Mouse (Mus musculus) heart, embryonic 15.5 days (tissue): ENCODE results near the gene Gm1527. TPM values are rescaled to one million over a fixed set of nuclear protein-coding genes. Genes with fewer than 3 reads are reported as not detected.
"Not testable (repeated sequence)": the region's sequence is repeated elsewhere in the genome, so short reads cannot be mapped to it uniquely, and the experiment has no call there.

ENCODE experiments used
- ATAC-seq: fragments of 200-750 bp; cut with Nextera tagmentation; replicated peaks from 2 replicates; pipeline ENCODE4 v1.8.0; 2017; ENCODE audit warnings: low read depth, moderate TSS enrichment; ENCODE audit not compliant: insufficient number of reproducible peaks, insufficient read depth, low FRiP score
- H3K27ac ChIP-seq: fragments of 300-500 bp; sonication (generic); 2 replicates; pipeline ENCODE4 v1.5.1; 2015; ENCODE audit warnings: mild to moderate bottlenecking, inconsistent platforms
- H3K27me3 ChIP-seq: fragments of 300-500 bp; sonication (generic); 2 replicates; pipeline ENCODE4 v1.6.1; 2015; ENCODE audit warnings: inconsistent platforms
- H3K36me3 ChIP-seq: fragments of 300-500 bp; sonication (generic); 2 replicates; pipeline ENCODE4 v1.6.1; 2015; ENCODE audit warnings: mild to moderate bottlenecking, inconsistent platforms
- H3K4me1 ChIP-seq: fragments of 300-500 bp; sonication (generic); replicated peaks from 2 replicates; pipeline ENCODE4 v1.6.1; 2015; ENCODE audit warnings: inconsistent platforms
- H3K4me2 ChIP-seq: fragments of 300-500 bp; sonication (generic); 2 replicates; pipeline ENCODE4 v1.6.1; 2015; ENCODE audit warnings: inconsistent platforms, mild to moderate bottlenecking, moderate library complexity
- H3K4me3 ChIP-seq: fragments of 300-500 bp; sonication (generic); 2 replicates; pipeline ENCODE4 v1.5.1; 2015; ENCODE audit warnings: mild to moderate bottlenecking, inconsistent platforms
- H3K9ac ChIP-seq: fragments of 300-500 bp; sonication (generic); 2 replicates; pipeline ENCODE4 v1.6.1; 2015; ENCODE audit warnings: mild to moderate bottlenecking, inconsistent platforms
- H3K9me3 ChIP-seq: fragments of 300-500 bp; sonication (generic); replicated peaks from 2 replicates; pipeline ENCODE4 v1.6.1; 2016; ENCODE audit warnings: inconsistent platforms
- WGBS: fragments of 180-500 bp; shearing (Covaris S2); methylation state at CpG from one replicate; pipeline ENCODE4 v1.1.7; 2015; ENCODE audit warnings: mixed read lengths; 5-methylcytosine and 5-hydroxymethylcytosine counted together
- polyA plus RNA-seq: library from polyadenylated mRNA; unstranded; fragments of >200 nt; fragmentation: Nextera tagmentation; extraction: Ambion mirVana; gene quantifications from 2 replicates; pipeline ENCODE4 v1.2.1, GENCODE M21; 2015

Gene Gm1527
- not detected in 2 replicates for polyA plus RNA-seq

- H3K9me3 ChIP-seq = no peaks in the 10 kb centered on the region
Observed at GRCm38 (mm10) chr3:28892317-28892716, at the start of gene Gm1527. Gene Gm1527 (plus strand): TSS chr3:28892617.

GRCm38 (mm10) chr3:28843231-28843630, 49.2 kb upstream of the Gm1527 start:
- no peaks in the 10 kb centered on the region for H3K27me3 ChIP-seq
- 68% methylated on average over 8 of the region's 8 CpGs for WGBS
- no peak for ATAC-seq

More at GRCm38 (mm10) chr3:28892317-28892716, at the start of gene Gm1527:
- H3K36me3 ChIP-seq = no peaks in the 10 kb centered on the region
- H3K4me2 ChIP-seq = no peak within 1 kb of the TSS
- H3K4me3 ChIP-seq = no peak within 1 kb of the TSS
- H3K9ac ChIP-seq = no peak within 1 kb of the TSS
- 66% methylated on average over 1 of the region's 1 CpGs for WGBS
- ATAC-seq = no peak
- no peaks in the 10 kb centered on the region for H3K27me3 ChIP-seq
- H3K27ac ChIP-seq = no peak within 1 kb of the TSS
- no peaks in the 10 kb centered on the region for H3K4me1 ChIP-seq

GRCm38 (mm10) chr3:28847115-28847514, 45.3 kb upstream of the Gm1527 start:
- Histone ChIP-seq H3K36me3 (no peaks in the 10 kb centered on the region), H3K27me3 (no peaks in the 10 kb centered on the region), H3K4me1 (peaks cover 2% of the 10 kb centered on the region; the same call in 1 of the 2 replicates), H3K9me3 (no peaks in the 10 kb centered on the region), H3K27ac (no peak overlapping the region), H3K9ac (no peak overlapping the region), H3K4me2 (no peak overlapping the region), H3K4me3 (no peak overlapping the region)
- ATAC-seq = no peak

More at GRCm38 (mm10) chr3:28843231-28843630, 49.2 kb upstream of the Gm1527 start:
- Histone ChIP-seq H3K4me1 (peaks cover 7% of the 10 kb centered on the region; the same call in 1 of the 2 replicates), H3K9ac (no peak overlapping the region), H3K4me3 (no peak overlapping the region), H3K36me3 (no peaks in the 10 kb centered on the region), H3K4me2 (no peak overlapping the region), H3K9me3 (no peaks in the 10 kb centered on the region), H3K27ac (no peak overlapping the region)

- not testable (repeated sequence) for H3K4me2 ChIP-seq, H3K4me1 ChIP-seq, H3K36me3 ChIP-seq, H3K9me3 ChIP-seq, H3K9ac ChIP-seq, H3K27ac ChIP-seq, H3K27me3 ChIP-seq, ATAC-seq, H3K4me3 ChIP-seq
- 81% methylated on average over 3 of the region's 3 CpGs for WGBS
Observed at GRCm38 (mm10) chr3:28852174-28852573, 40.2 kb upstream of the Gm1527 start.

DNA sequence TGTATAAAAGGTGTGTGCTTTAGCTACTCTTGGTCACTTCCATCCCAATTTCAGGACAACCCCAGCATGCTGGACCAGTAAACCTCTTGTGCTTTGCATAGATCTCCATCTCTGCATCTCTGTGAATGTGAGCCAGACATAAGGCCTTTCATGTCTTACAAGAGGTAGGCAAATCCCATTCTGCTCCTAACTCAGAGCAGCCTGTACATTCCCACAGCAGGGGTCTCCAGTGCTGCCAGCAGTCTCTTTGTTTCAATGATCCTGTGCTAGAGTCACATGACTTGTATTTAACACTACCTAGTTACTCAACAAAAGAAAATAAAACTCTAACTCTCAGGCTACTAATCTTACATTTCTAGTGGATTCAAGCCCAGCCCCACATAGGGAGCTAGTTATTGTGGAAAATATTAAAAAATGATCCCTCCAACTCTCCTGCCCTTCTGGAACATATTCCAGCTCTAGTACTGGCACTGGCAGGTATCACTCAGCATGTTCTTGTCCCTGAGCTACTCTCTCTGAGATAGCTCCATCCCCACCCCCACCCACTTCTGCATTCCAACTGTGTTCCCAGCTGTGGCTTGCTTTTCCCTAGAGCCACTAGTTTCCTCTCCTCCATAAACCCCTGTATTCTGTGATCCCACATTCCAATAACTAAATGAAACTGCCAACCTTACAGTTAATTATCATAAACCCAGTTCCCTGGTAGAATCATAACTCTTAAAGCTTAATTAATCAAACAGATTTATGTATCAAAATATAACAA, 32.6 kb upstream of the Gm1527 start:
- not testable (repeated sequence) for H3K27ac ChIP-seq, ATAC-seq, H3K27me3 ChIP-seq, H3K4me1 ChIP-seq, H3K4me2 ChIP-seq, H3K4me3 ChIP-seq, H3K36me3 ChIP-seq, H3K9me3 ChIP-seq, H3K9ac ChIP-seq

- not testable (repeated sequence) for H3K27me3 ChIP-seq, H3K4me2 ChIP-seq, H3K9me3 ChIP-seq, H3K27ac ChIP-seq, H3K9ac ChIP-seq, H3K4me3 ChIP-seq, H3K36me3 ChIP-seq, ATAC-seq, H3K4me1 ChIP-seq
- 57% methylated on average over 6 of the region's 6 CpGs for WGBS
Observed at GRCm38 (mm10) chr3:28896966-28897365, 4.5 kb downstream of the Gm1527 start.

DNA sequence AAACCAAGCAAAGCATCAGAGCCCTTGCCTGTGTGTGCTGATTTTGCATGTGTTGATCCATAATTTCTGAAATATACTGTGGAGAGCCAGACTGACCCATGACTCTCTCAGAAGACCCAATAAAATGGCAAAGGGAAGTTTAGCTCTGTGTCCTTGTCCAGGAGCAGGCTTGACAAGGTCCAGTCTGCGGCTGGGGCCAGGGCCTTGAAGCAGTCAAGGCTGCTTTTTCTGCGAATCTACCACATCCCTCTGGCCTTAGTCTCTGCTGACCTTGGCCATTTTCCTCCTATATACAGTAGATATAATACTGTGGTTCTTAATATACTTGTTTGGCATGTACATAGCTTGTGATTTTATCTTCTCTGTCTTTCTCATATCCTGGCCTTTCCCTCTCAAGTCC, 73.5 kb downstream of the Gm1527 start:
- no peak for ATAC-seq
- WGBS = 84% methylated on average over 2 of the region's 2 CpGs
- H3K27ac ChIP-seq = no peak overlapping the region
- H3K36me3 ChIP-seq = no peaks in the 10 kb centered on the region
- no peak overlapping the region for H3K4me2 ChIP-seq
- no peaks in the 10 kb centered on the region for H3K27me3 ChIP-seq
- H3K4me3 ChIP-seq = no peak overlapping the region
- no peak overlapping the region for H3K9ac ChIP-seq
- H3K9me3 ChIP-seq = no peaks in the 10 kb centered on the region
- no peaks in the 10 kb centered on the region for H3K4me1 ChIP-seq

- ATAC-seq = no peak
- under 1% methylated on average over 4 of the region's 4 CpGs for WGBS
- no peaks in the 10 kb centered on the region for H3K36me3 ChIP-seq
- H3K9me3 ChIP-seq = no peaks in the 10 kb centered on the region
- no peak overlapping the region for H3K4me2 ChIP-seq
- no peak overlapping the region for H3K9ac ChIP-seq
- H3K4me3 ChIP-seq = no peak overlapping the region
- H3K27ac ChIP-seq = no peak overlapping the region
- no peaks in the 10 kb centered on the region for H3K4me1 ChIP-seq
- H3K27me3 ChIP-seq = no peaks in the 10 kb centered on the region
Observed at GRCm38 (mm10) chr3:28968851-28969250, 76.4 kb downstream of the Gm1527 start.

Other genes with a start within 250 kb of the Gm1527 start
- gene Slc2a2, start 194.7 kb upstream of the Gm1527 start, polyA plus RNA-seq = 0.15 and 0.25 TPM in 2 replicates
- 7.6 and 7.7 TPM in 2 replicates for gene Eif5a2, start 111.3 kb upstream of the Gm1527 start, polyA plus RNA-seq
- gene Rpl22l1, start 87.2 kb upstream of the Gm1527 start, polyA plus RNA-seq = 161 and 235 TPM in 2 replicates
- gene Egfem1, start 189.4 kb downstream of the Gm1527 start, polyA plus RNA-seq = 0.45 and 1.7 TPM in 2 replicates